Mouse (Mus musculus) G1E-ER4 (cell line): ENCODE results near the gene Shisa5. TPM values are rescaled to one million over a fixed set of nuclear protein-coding genes. Genes with fewer than 3 reads are reported as not detected.

ENCODE experiments used
- GATA1 ChIP-seq: IDR thresholded peaks from one replicate; pipeline ENCODE4 v1.8.0; 2012; ENCODE audit warnings: low read length, inconsistent platforms
- polyA plus RNA-seq: library from polyadenylated mRNA; stranded (reverse); fragments of >175 nt; gene quantifications from 2 replicates; pipeline ENCODE4 v1.2.3, GENCODE M21; 2012

Shisa5 gene
- polyA plus RNA-seq, 1 experiment = 305 TPM

DNA sequence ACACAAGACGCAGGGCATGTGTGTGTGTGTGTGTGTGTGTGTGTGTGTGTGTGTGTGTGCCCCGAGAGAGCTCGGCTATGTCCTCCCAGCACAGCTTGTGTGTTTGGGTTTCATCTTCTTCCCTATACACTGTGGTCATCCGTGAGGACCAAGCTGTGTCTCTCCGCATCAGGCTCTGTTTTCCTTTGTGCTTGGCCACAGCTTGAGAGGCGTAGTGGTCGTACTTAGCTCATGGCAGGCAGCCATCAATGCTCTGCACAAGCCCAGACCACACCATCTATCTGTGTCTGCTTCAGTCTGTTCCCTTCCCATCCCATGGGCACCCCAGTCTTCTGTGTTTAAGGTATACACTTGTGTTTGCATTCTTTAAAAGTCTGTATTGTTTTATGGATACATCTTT, 3.0 kb downstream of the Shisa5 start:
- no peak for TF ChIP-seq GATA1

DNA sequence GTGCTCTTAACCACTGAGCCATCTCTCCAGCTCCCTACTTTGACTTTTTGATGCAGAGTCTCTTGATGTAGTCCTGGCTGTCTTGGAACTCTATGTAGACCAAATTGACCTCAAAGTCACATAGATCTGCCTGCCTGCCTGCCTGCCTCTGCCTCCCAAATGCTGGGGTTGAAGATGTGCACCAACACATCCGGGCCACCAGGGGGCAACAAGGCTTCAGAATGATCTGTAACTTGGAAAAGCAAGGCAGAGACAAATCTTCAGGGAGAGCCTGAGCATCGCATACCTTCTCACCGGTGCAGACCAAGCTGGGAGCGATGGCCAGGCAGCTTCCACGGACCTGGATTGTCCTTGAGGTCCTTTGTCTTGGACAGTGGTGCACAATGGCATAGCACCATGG, 7.9 kb downstream of the Shisa5 start:
- no peak for TF ChIP-seq GATA1

- TF ChIP-seq GATA1 = no peak
These were observed 11.0 kb downstream of the Shisa5 start for GRCm38 (mm10) chr9:109049316-109049715.

- TF ChIP-seq GATA1 = no peak
These were observed 11.8 kb downstream of the Shisa5 start for GRCm38 (mm10) chr9:109049996-109050673.

DNA sequence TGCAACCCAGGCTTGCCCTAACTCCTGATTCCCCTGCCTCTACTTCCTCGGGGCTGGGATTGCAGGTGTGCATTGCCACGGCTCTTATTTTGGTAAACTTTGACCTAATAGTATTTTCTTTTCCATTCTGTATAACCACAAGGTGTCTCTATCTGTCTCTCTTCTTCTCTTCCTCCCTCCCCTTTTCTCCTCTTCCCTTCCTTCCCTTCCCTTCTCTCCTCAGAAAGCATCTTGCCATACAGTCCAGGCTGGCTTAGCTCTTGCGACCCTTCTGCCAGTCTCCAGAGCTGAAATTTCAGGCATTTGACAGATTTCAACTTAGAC, 12.3 kb downstream of the Shisa5 start:
- no peak for TF ChIP-seq GATA1

GRCm38 (mm10) chr9:109051011-109051501, 12.7 kb downstream of the Shisa5 start:
- TF ChIP-seq GATA1 = no peak

DNA sequence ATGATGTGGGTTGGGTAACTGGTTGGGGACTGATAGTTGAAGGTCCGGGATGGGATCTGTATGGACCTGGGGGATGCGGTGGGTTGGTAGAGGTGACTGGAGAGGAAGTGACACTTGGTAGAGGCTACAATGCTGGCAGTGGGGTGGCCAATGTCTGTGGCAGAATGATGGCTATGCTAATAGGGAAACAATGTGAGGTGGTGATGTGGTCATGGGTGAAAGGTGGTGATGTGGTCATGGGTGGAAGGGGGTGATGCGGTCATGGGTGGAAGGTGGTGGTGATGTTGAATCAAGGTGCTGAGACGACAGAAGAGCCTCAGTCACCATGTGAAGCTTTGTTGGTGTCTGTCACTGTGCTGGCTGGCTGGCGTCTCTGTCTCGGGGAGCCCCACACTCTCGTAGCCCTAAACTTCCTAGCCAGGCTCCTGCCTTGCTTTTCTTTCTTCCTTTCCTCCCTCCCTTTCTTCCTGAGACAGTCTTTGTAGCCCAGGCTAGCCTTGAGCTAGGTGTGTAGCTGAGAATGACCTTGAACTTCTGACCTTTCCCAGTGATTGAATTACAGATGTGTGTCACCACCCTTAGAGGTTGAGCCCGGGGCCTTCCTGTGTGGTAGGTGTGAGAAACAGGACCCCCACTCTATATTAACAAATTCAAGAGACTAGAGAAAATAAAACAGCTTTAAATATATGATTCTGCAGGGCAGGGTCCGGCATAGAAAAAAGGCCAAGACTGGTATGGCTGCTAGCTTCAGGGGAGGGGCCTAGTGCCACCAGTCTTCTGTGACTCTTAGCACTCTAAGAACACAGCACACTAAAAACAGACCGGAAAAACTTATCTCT, 13.5 kb downstream of the Shisa5 start:
- no peak for TF ChIP-seq GATA1

DNA sequence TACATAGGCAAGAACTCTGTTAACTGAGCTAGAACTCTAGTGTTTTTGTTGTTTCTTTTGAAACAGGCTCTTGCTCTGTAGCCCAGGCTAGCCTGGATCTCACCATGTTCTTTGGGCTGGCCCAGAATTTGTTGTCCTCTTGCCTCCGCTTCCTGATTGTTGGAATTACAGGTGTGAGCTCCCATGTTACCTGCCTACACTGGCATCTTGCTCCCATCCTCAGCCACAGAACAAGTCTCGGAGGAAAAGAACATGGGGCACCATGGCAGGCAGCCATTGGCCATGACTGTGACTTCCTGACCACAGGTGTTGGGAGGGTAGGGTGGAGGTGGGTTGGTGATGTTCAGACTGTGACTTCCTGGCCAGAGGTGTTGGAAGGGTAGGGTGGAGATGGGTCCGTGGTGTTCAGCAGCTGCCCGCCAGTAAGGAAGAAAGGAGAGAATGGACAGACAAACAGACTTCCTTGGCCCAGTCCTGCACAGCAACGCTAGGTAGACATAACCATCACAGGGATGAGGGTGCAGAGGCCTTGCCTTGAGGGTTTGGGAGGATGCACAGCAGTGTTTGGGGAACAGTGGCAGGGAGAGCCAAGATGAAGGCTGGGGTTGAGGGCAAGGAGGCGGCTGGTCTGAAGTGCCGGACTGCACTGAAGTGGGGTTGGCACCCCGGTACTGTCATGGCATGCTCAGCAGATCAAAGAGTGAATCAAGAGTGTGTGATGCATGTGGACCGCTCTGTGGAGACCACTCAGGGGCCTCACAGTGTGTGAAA, 14.3 kb downstream of the Shisa5 start:
- TF ChIP-seq GATA1 = no peak

- no peak for TF ChIP-seq GATA1
These were observed 15.0 kb downstream of the Shisa5 start for GRCm38 (mm10) chr9:109053366-109053765.

DNA sequence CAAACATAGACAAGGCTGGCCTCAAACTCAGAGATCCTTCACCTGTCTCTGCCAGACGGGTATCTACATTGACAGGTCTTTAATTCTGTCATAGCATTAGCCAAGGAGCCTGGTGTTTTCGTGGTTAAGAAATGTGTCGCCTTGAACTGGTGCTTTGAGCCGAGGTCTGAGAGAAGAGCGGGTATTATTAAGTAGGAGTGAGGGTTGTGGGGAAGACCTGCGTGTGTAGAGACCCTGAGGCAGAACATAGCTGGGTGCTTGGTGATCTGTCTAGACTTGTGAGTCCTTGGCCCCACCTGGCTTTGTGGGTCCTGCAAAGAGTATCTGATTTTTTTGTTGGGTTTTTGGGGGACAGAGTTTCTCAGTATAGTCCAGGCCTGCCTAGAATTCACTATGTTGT, 15.5 kb downstream of the Shisa5 start:
- TF ChIP-seq GATA1 = no peak

GRCm38 (mm10) chr9:109054712-109055111, 16.3 kb downstream of the Shisa5 start:
- no peak for TF ChIP-seq GATA1

DNA sequence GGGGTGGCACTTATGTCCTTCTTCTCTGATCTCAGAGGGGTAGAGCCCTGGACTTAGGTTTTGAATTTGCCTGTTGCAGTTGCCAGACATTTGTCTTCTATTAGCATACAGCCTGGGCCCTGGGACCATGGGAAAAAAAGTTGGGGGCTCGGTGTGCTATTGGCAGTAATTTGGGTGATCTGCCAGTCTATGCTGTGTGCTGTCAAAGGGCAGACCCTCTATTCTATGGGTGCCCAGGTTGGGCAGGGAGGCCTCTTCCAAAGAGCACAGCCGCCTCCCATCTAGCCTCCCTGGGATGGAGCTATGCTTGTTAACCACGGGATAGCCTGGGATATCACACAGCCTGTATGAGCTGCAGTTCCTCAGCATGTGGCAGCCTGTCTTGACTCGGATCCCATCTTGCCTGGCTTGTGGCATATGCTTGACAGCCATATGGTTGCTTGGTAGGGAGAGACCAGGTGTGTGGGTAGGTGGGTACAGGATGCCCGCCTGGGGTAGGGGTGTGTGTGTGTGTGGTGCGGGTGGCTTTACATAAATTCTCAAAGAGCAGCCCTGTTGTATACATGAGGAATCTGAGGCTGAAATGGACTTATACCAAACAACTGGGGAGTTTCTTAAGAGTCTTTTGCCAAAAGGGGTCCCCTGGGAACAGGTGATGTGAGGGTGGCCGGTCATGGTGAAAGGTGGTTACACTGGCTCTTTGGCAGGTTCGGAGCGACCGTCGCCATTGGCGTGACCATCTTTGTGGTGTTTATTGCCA, 17.1 kb downstream of the Shisa5 start:
- no peak for TF ChIP-seq GATA1

- TF ChIP-seq GATA1 = no peak
These were observed 17.8 kb downstream of the Shisa5 start for GRCm38 (mm10) chr9:109056081-109056690.

GRCm38 (mm10) chr9:109056916-109057315, 18.6 kb downstream of the Shisa5 start:
- TF ChIP-seq GATA1 = no peak

- TF ChIP-seq GATA1 = no peak
These were observed 19.2 kb downstream of the Shisa5 start for GRCm38 (mm10) chr9:109057543-109057942.
